In genomic region chr5:112665661-112666060, GRCm38 (mm10) we compare ENCODE assay signal across 16 mouse cellular contexts.
DNase-seq lines count a peak whose midpoint lies in the region; ATAC-seq lines count a peak whose summit lies in the region.
"Had no signal": no experiment of that assay in that cellular context is flagged by ENCODE, and none has a peak within 500 bp of the region (broad histone marks: within the 10 kb centered on the region; RNA-seq: fewer than 3 reads in every experiment).

No protein-coding gene starts in this region.

- peaks cover 26% of the 10 kb centered on the region for H3K4me1 ChIP-seq in hindbrain, embryonic 14.5 days (replicated peaks; ENCODE audit: control insufficient read depth, insufficient read depth, low read length)
- peaks cover 14% of the 10 kb centered on the region for H3K4me1 ChIP-seq in hindbrain, embryonic 16.5 days (ENCODE audit: control insufficient read depth, insufficient read depth, low read depth, low read length)
- H3K4me1 ChIP-seq in midbrain, embryonic 13.5 days (replicated peaks): peaks cover 30% of the 10 kb centered on the region
- H3K4me1 ChIP-seq: heart, embryonic 15.5 days had no signal

- H3K36me3 ChIP-seq in hindbrain, embryonic 14.5 days (replicated peaks; ENCODE audit: control insufficient read depth, insufficient read depth): no peaks in the 10 kb centered on the region
- H3K36me3 ChIP-seq in hindbrain, embryonic 16.5 days (ENCODE audit: control insufficient read depth, insufficient read depth, low read length): no peaks in the 10 kb centered on the region
- H3K36me3 ChIP-seq in midbrain, embryonic 13.5 days: no peaks in the 10 kb centered on the region
- H3K36me3 ChIP-seq: G1E; heart, embryonic 15.5 days; hindbrain, embryonic 10.5 days had no signal

- H3K4me2 ChIP-seq in hindbrain, embryonic 14.5 days (replicated peaks): no peak overlapping the region
- no peak overlapping the region for H3K4me2 ChIP-seq in hindbrain, embryonic 16.5 days (ENCODE audit: low read length)
- no peak overlapping the region for H3K4me2 ChIP-seq in midbrain, embryonic 13.5 days (replicated peaks)
- H3K4me2 ChIP-seq: heart, embryonic 15.5 days; liver, embryonic 11.5 days; lung, embryonic 14.5 days had no signal

- H3K27me3 ChIP-seq in hindbrain, embryonic 14.5 days (ENCODE audit: control insufficient read depth, insufficient read depth, low read length): no peaks in the 10 kb centered on the region
- no peaks in the 10 kb centered on the region for H3K27me3 ChIP-seq in hindbrain, embryonic 16.5 days (replicated peaks; ENCODE audit: control insufficient read depth, insufficient read depth, low read length)
- no peaks in the 10 kb centered on the region for H3K27me3 ChIP-seq in midbrain, embryonic 13.5 days

- no peak overlapping the region for H3K4me3 ChIP-seq in hindbrain, embryonic 14.5 days (replicated peaks; ENCODE audit: low read length)
- H3K4me3 ChIP-seq in hindbrain, embryonic 16.5 days (ENCODE audit: low read length): no peak overlapping the region
- H3K4me3 ChIP-seq in midbrain, embryonic 13.5 days (replicated peaks): no peak overlapping the region
- H3K4me3 ChIP-seq: heart, embryonic 15.5 days; hindbrain, embryonic 10.5 days had no signal

- ATAC-seq in hindbrain, embryonic 14.5 days (ENCODE audit: low FRiP score): no peak
- no peak for ATAC-seq in hindbrain, embryonic 16.5 days
- no peak for ATAC-seq in midbrain, embryonic 13.5 days
- ATAC-seq: intestine, embryonic 16.5 days had no signal

- WGBS in hindbrain, embryonic 14.5 days: 35% methylated on average over 7 of the region's 7 CpGs
- 23% methylated on average over 7 of the region's 7 CpGs for WGBS in hindbrain, embryonic 16.5 days
- WGBS in midbrain, embryonic 13.5 days: 18% methylated on average over 7 of the region's 7 CpGs

- no peak overlapping the region for H3K27ac ChIP-seq in hindbrain, embryonic 14.5 days
- no peak overlapping the region for H3K27ac ChIP-seq in hindbrain, embryonic 16.5 days (ENCODE audit: low read depth, low read length)
- H3K27ac ChIP-seq in midbrain, embryonic 13.5 days: peak overlapping the region; percentile 59
- H3K27ac ChIP-seq: heart, embryonic 15.5 days; hindbrain, embryonic 10.5 days had no signal

- H3K9me3 ChIP-seq in hindbrain, embryonic 14.5 days (ENCODE audit: control insufficient read depth, low read length): no peaks in the 10 kb centered on the region
- no peaks in the 10 kb centered on the region for H3K9me3 ChIP-seq in hindbrain, embryonic 16.5 days (ENCODE audit: control insufficient read depth, low read length)
- H3K9me3 ChIP-seq in midbrain, embryonic 13.5 days: no peaks in the 10 kb centered on the region; the same call in 1 of the 2 replicates
- H3K9me3 ChIP-seq: heart, embryonic 15.5 days had no signal

- 0 out of 2 replicates have a peak overlapping the region, but pooled peaks have one; percentile 18 for H3K9ac ChIP-seq in hindbrain, embryonic 14.5 days
- no peak overlapping the region for H3K9ac ChIP-seq in hindbrain, embryonic 16.5 days (ENCODE audit: low read depth, low read length)
- no peak overlapping the region for H3K9ac ChIP-seq in midbrain, embryonic 13.5 days (replicated peaks)
- H3K9ac ChIP-seq: heart, embryonic 15.5 days; lung, embryonic 14.5 days had no signal

- DNase-seq in hindbrain, embryonic 14.5 days (ENCODE audit: low spot score): no peak
- DNase-seq in right cerebral cortex, adult 2 months (ENCODE audit: low spot score in 2 of 2): peak; percentile 39 to 56
- no peak for DNase-seq in right cerebral cortex, postnatal 14 days
- DNase-seq in adrenal gland, adult 18-20 months (ENCODE audit: low spot score in 2 of 2): no peak
- no peak for DNase-seq in retina, embryonic 14.5 days (ENCODE audit: low spot score)
- DNase-seq: adrenal gland, adult 2 months; cerebellum, adult 2 months; kidney, postnatal 25 days; lung, embryonic 14.5 days had no signal

Comparison
In these comparisons a context has a peak if more than half of its experiments do, and no peak if none do; other contexts are left out.
1. DNase-seq: peak in right cerebral cortex, adult 2 months (2 of 2); none in hindbrain, embryonic 14.5 days (single experiment), right cerebral cortex, postnatal 14 days (single experiment), adrenal gland, adult 18-20 months (0 of 2) and retina, embryonic 14.5 days (single experiment).